Mouse (Mus musculus) heart, adult 8-10 months (tissue): ENCODE results near the gene 6720489N17Rik. TPM values are rescaled to one million over a fixed set of nuclear protein-coding genes. Genes with fewer than 3 reads are reported as not detected.
"Not testable (repeated sequence)": the region's sequence is repeated elsewhere in the genome, so short reads cannot be mapped to it uniquely, and the experiment has no call there.

ENCODE experiments used
- DNase-seq: peaks from one replicate; pipeline ENCODE4 v3.0.0; 2022; ENCODE audit warnings: low spot score
- microRNA-seq: library from miRNA; unstranded; fragments of <30 nt; microRNA quantifications from one replicate; pipeline ENCODE4 v1.2.0, GENCODE M21; 2022
- total RNA-seq, 4 experiments: library from RNA; stranded (reverse); gene quantifications; 2 replicates each; pipeline ENCODE4 v1.2.4; 2022

6720489N17Rik gene
- 1 to 10 TPM in 3 of 4 experiments, under 1 TPM in 1; 0.54 to 2.6 (median 1.5) TPM for total RNA-seq

GRCm38 (mm10) chr13:62623577-62624276 is at the start of gene 6720489N17Rik:
TSS of gene 6720489N17Rik (minus strand) at chr13:62624182.
- peak; percentile 81 for DNase-seq

DNA sequence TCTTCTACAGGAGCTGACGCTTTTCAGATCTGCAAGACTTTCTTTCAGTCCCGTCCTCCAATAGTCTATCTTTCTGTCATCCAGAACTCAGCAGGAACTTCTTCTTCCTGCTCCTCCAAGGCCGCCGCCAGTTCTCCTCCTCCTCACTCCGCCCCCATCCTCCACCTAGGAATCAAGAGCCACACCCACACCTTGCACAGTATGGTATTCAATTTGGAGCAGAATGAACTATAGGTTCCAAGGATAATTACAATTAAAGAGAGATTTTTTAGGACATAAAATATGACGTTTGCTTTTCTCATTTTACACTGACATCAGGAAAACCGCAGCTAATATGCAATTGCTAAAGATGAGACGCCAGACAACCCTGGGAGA is 29.4 kb upstream of the 6720489N17Rik start:
- no peak for DNase-seq

DNA sequence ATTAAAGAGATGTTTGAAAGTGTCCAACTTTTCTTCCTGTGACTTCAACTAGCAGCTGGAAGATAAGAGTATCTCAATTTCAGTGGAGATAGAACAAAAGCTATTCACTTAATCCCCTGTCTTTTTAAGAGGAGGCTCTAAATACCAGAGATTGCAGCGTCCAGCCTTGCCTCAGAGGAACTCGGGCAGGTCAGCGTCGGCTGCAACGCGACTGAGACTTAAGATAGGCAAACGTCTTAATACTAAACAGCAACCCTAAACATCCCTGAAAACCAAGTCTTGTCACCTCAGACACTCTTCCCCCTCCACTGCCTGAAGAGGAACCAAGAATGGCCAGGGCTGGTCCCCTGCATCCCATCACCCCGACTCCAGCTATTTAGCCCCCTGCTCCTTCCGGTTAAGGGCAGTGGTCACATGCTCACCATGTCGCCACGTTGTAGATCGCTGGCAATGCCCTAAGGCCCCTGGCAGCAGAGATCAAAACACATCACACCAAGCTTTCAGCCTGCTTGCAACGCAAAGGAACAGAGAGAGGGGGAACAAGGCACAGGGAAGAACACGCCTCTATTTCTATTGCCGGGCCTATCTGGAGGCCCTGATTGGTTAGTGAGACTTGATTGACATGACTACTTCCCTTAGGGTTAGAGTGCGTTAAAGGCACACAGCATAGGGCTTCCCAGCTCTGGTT is 28.8 kb upstream of the 6720489N17Rik start:
- peak; percentile 84 for DNase-seq

DNA sequence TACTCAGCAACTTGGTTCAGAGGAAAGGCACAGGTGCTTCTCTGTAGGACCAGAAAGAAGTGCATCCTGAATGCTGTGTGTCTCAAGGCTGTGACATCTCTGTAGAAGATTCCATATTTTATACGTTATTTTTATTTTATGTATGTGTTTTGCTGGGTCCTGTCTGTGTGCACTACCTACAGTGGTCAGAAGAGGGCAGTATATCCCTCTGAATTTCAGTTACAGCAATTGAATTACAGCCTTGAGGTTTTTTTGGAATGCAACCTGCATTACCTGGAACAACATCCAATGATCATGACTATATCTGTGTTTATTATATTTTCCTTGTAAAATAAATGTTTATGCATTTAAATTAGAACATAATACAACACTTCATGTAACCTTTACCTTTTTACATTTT is 3.1 kb upstream of the 6720489N17Rik start:
- DNase-seq = not testable (repeated sequence)

DNA sequence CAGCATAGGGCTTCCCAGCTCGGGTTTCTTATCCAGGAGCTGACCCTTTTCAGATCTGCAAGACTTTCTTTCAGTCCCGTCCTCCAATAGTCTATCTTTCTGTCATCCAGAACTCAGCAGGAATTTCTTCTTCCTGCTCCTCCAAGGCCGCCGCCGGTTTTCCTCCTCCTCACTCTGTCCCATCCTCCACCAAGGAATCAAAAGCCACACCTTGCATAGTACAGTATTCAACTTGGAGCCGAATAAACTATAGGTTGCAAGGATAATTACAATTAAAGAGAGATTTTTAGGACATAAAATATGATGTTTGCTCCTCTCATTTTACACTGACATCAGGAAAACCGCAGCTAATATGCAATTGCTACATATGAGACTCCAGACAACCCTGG is 289 bp upstream of the 6720489N17Rik start:
- not testable (repeated sequence) for DNase-seq

- not testable (repeated sequence) for DNase-seq
Measured at GRCm38 (mm10) chr13:62617449-62617848, 6.5 kb downstream of the 6720489N17Rik start.

GRCm38 (mm10) chr13:62571099-62571498 is 52.9 kb downstream of the 6720489N17Rik start, which contains the start of gene Zfp934:
TSS of gene Zfp934 (minus strand) at chr13:62571199.
- DNase-seq = not testable (repeated sequence)

- not testable (repeated sequence) for DNase-seq
Measured at GRCm38 (mm10) chr13:62561696-62562095, 62.3 kb downstream of the 6720489N17Rik start.

- peak; percentile 85 for DNase-seq
Measured at GRCm38 (mm10) chr13:62558189-62559110, 65.5 kb downstream of the 6720489N17Rik start, which contains the start of gene Zfp935. TSS of gene Zfp935 (minus strand) at chr13:62558511.

Small RNA genes within 50 kb of the gene (microRNA-seq; reads per million reads assigned to microRNA genes)
- not detected for gene Gm24020

Other genes starting within 250 kb of the 6720489N17Rik start
- gene Gm3604, start 241.0 kb downstream of the 6720489N17Rik start, total RNA-seq = under 1 TPM; 0.37 to 0.68 (median 0.56) TPM
- gene Gm49359, start 157.3 kb downstream of the 6720489N17Rik start, total RNA-seq = 1 to 10 TPM; 5.1 to 7.0 (median 6.1) TPM
- under 1 TPM in 1 of 4 experiments, not detected in 3; 0.66 TPM for gene Zfp935, start 65.7 kb downstream of the 6720489N17Rik start, total RNA-seq
- 1 to 10 TPM; 3.4 to 5.5 (median 5.1) TPM for gene Zfp934, start 53.0 kb downstream of the 6720489N17Rik start, total RNA-seq
- 1 to 10 TPM; 2.0 to 2.4 (median 2.2) TPM for gene Platr25, start 136.5 kb upstream of the 6720489N17Rik start, total RNA-seq
- gene Gm5141, start 161.6 kb upstream of the 6720489N17Rik start, total RNA-seq = 1 to 10 TPM in 1 of 4 experiments, under 1 TPM in 3; 0.57 to 1.9 (median 0.78) TPM
- gene Fbp2, start 234.2 kb upstream of the 6720489N17Rik start, total RNA-seq = 10 to 100 TPM; 22.4 to 35.1 (median 26.2) TPM